Mouse (Mus musculus) kidney, adult 8-10 months (tissue): ENCODE data around the gene Slc16a6.
"Not testable (repeated sequence)": the region's sequence is repeated elsewhere in the genome, so short reads cannot be mapped to it uniquely, and the experiment has no call there.

Experiments used
- DNase-seq, 2 experiments: peaks; one replicate each; pipeline ENCODE4 v3.0.0; 2022

Gene Slc16a6

GRCm38 (mm10) chr11:109473171-109474085 lies at the start of gene Slc16a6, which contains the start of gene Arsg:
Gene Slc16a6 (minus strand): TSS chr11:109473598.
Gene Arsg (plus strand): TSS chr11:109473374.
- DNase-seq = peak; percentile 50 to 67

- DNase-seq = no peak
These were observed 47.6 kb upstream of the Slc16a6 start for GRCm38 (mm10) chr11:109520958-109521357.

- DNase-seq = no peak
These were observed 44.4 kb upstream of the Slc16a6 start for GRCm38 (mm10) chr11:109517816-109518215.

GRCm38 (mm10) chr11:109517330-109517729 lies 43.9 kb upstream of the Slc16a6 start:
- DNase-seq = no peak

GRCm38 (mm10) chr11:109514064-109514612 lies 40.7 kb upstream of the Slc16a6 start:
- no peak for DNase-seq

GRCm38 (mm10) chr11:109512995-109513675 lies 39.7 kb upstream of the Slc16a6 start:
- DNase-seq = no peak

- DNase-seq = no peak
These were observed 33.7 kb upstream of the Slc16a6 start for GRCm38 (mm10) chr11:109507068-109507467.

- DNase-seq = no peak
These were observed 32.4 kb upstream of the Slc16a6 start for GRCm38 (mm10) chr11:109505823-109506222.

GRCm38 (mm10) chr11:109504977-109505376 lies 31.6 kb upstream of the Slc16a6 start:
- peak; percentile 46 to 69 for DNase-seq

- DNase-seq = peak; percentile 50 to 75
These were observed 26.8 kb upstream of the Slc16a6 start for GRCm38 (mm10) chr11:109500206-109500605.

GRCm38 (mm10) chr11:109497990-109498389 lies 24.6 kb upstream of the Slc16a6 start:
- DNase-seq = no peak

- DNase-seq = no peak
These were observed 23.8 kb upstream of the Slc16a6 start for GRCm38 (mm10) chr11:109496996-109497714.

GRCm38 (mm10) chr11:109496475-109496993 lies 23.1 kb upstream of the Slc16a6 start:
- DNase-seq = no peak

GRCm38 (mm10) chr11:109495771-109496474 lies 22.5 kb upstream of the Slc16a6 start:
- peak; percentile 41 to 45 for DNase-seq

GRCm38 (mm10) chr11:109494890-109495770 lies 21.7 kb upstream of the Slc16a6 start:
- peak; percentile 81 to 88 for DNase-seq

- not testable (repeated sequence) for DNase-seq
These were observed 19.6 kb upstream of the Slc16a6 start for GRCm38 (mm10) chr11:109492847-109493464.

GRCm38 (mm10) chr11:109491844-109492243 lies 18.4 kb upstream of the Slc16a6 start:
- no peak for DNase-seq

- no peak for DNase-seq
These were observed 16.4 kb upstream of the Slc16a6 start for GRCm38 (mm10) chr11:109489763-109490162.

- no peak for DNase-seq
These were observed 14.7 kb upstream of the Slc16a6 start for GRCm38 (mm10) chr11:109487991-109488684.

- no peak for DNase-seq
These were observed 13.7 kb upstream of the Slc16a6 start for GRCm38 (mm10) chr11:109487111-109487510.
